Comparison of ENCODE assay signal across 16 mouse cellular contexts in the genomic region with DNA sequence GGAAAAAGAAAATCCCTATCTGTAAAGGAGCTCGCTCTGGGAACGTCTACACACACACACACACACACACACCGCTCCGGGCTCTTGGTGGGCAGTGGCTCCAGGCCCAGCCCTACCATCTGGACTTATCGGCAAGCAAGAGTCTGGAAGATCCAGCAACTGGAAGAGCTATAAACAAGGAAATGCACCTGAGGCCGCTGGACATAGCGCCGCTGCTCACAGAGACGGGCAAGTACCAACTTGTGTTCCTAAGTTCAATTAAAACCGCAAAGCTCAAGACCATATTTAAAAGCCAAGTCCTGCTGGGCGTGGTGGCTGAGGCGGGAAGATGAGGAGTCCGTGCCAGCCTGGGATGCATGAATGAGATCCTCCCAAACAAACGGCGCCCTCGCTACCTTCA. TPM values are rescaled to one million over a fixed set of nuclear protein-coding genes. Genes with fewer than 3 reads are reported as not detected.
DNase-seq lines count a peak whose midpoint lies in the region; ATAC-seq lines count a peak whose summit lies in the region.
"Had no signal": no experiment of that assay in that cellular context is flagged by ENCODE, and none has a peak within 500 bp of the region (broad histone marks: within the 10 kb centered on the region; RNA-seq: fewer than 3 reads in every experiment).

No protein-coding gene starts in this region.

- DNase-seq in urinary bladder, postnatal 14 days (ENCODE audit: low spot score), result peak; percentile 61
- DNase-seq in urinary bladder, adult 2 months (ENCODE audit: low spot score), result no peak
- DNase-seq in embryonic facial prominence, embryonic 10.5 days (ENCODE audit: low spot score), result no peak
- DNase-seq in spleen, postnatal 14 days (ENCODE audit: low spot score in 2 of 2), result no peak
- no peak for DNase-seq in ovary, adult 18-20 months (ENCODE audit: low spot score)
- no peak for DNase-seq in layer of hippocampus, postnatal 10 days (ENCODE audit: low spot score in 2 of 2)
- DNase-seq: adrenal gland, postnatal 10 days; gastrocnemius, postnatal 10 days; liver, embryonic 13.5 days; lung, postnatal 10 days; right cerebral cortex, postnatal 14 days had no signal

- no peaks in the 10 kb centered on the region for H3K36me3 ChIP-seq in hindbrain, embryonic 16.5 days (ENCODE audit: control insufficient read depth, insufficient read depth, low read length)
- H3K36me3 ChIP-seq in hindbrain, embryonic 13.5 days, result no peaks in the 10 kb centered on the region
- H3K36me3 ChIP-seq in embryonic facial prominence, embryonic 10.5 days (replicated peaks), result peaks cover 5% of the 10 kb centered on the region; the same call in 1 of the 2 replicates
- H3K36me3 ChIP-seq: forebrain, embryonic 15.5 days; heart, embryonic 12.5 days; liver, embryonic 13.5 days had no signal

- no peak overlapping the region for H3K27ac ChIP-seq in hindbrain, embryonic 16.5 days (ENCODE audit: low read depth, low read length)
- H3K27ac ChIP-seq in hindbrain, embryonic 13.5 days, result no peak overlapping the region
- peak overlapping the region; percentile 26; the same call in 1 of the 2 replicates for H3K27ac ChIP-seq in embryonic facial prominence, embryonic 10.5 days (replicated peaks)
- H3K27ac ChIP-seq: liver, embryonic 13.5 days had no signal

- no peak overlapping the region for H3K9ac ChIP-seq in hindbrain, embryonic 16.5 days (ENCODE audit: low read depth, low read length)
- H3K9ac ChIP-seq in hindbrain, embryonic 13.5 days, result no peak overlapping the region
- H3K9ac ChIP-seq: forebrain, embryonic 15.5 days; heart, embryonic 12.5 days; liver, embryonic 13.5 days had no signal

- peak; percentile 40; the same call in 1 of the 2 replicates for ATAC-seq in hindbrain, embryonic 16.5 days
- no peak for ATAC-seq in hindbrain, embryonic 13.5 days (ENCODE audit: low FRiP score)
- ATAC-seq: forebrain, embryonic 15.5 days had no signal

- WGBS in hindbrain, embryonic 16.5 days, result 80% methylated on average over 16 of the region's 16 CpGs
- WGBS in hindbrain, embryonic 13.5 days, result 89% methylated on average over 16 of the region's 16 CpGs
- WGBS in embryonic facial prominence, embryonic 10.5 days, result 91% methylated on average over 16 of the region's 16 CpGs

- H3K4me3 ChIP-seq in hindbrain, embryonic 16.5 days (ENCODE audit: low read length), result no peak overlapping the region
- no peak overlapping the region for H3K4me3 ChIP-seq in hindbrain, embryonic 13.5 days
- no peak overlapping the region for H3K4me3 ChIP-seq in embryonic facial prominence, embryonic 10.5 days
- H3K4me3 ChIP-seq: forebrain, embryonic 15.5 days; heart, embryonic 12.5 days; liver, embryonic 13.5 days had no signal

- H3K9me3 ChIP-seq in hindbrain, embryonic 16.5 days (ENCODE audit: control insufficient read depth, low read length), result no peaks in the 10 kb centered on the region
- no peaks in the 10 kb centered on the region for H3K9me3 ChIP-seq in hindbrain, embryonic 13.5 days
- no peaks in the 10 kb centered on the region for H3K9me3 ChIP-seq in embryonic facial prominence, embryonic 10.5 days
- H3K9me3 ChIP-seq: forebrain, embryonic 15.5 days; heart, embryonic 12.5 days; liver, embryonic 13.5 days had no signal

- H3K4me1 ChIP-seq in hindbrain, embryonic 16.5 days (ENCODE audit: control insufficient read depth, insufficient read depth, low read depth, low read length), result peaks cover 17% of the 10 kb centered on the region
- H3K4me1 ChIP-seq in hindbrain, embryonic 13.5 days (replicated peaks), result peaks cover 63% of the 10 kb centered on the region
- peaks cover 56% of the 10 kb centered on the region for H3K4me1 ChIP-seq in embryonic facial prominence, embryonic 10.5 days

- no peaks in the 10 kb centered on the region for H3K27me3 ChIP-seq in hindbrain, embryonic 16.5 days (replicated peaks; ENCODE audit: control insufficient read depth, insufficient read depth, low read length)
- H3K27me3 ChIP-seq in hindbrain, embryonic 13.5 days, result no peaks in the 10 kb centered on the region
- H3K27me3 ChIP-seq in embryonic facial prominence, embryonic 10.5 days (replicated peaks; ENCODE audit: low read depth, poor library complexity, severe bottlenecking), result no peaks in the 10 kb centered on the region
- H3K27me3 ChIP-seq: forebrain, embryonic 15.5 days; heart, embryonic 12.5 days; liver, embryonic 13.5 days had no signal

- no peak overlapping the region for H3K4me2 ChIP-seq in hindbrain, embryonic 16.5 days (ENCODE audit: low read length)
- H3K4me2 ChIP-seq in hindbrain, embryonic 13.5 days, result no peak overlapping the region
- H3K4me2 ChIP-seq: forebrain, embryonic 15.5 days; heart, embryonic 12.5 days; liver, embryonic 13.5 days had no signal

RNA-seq across cellular contexts. Expression of gene Cdc42bpb, which starts 16.8 kb away (rescaled TPM):
- polyA plus RNA-seq in hindbrain, embryonic 16.5 days (2015; fragmentation: Nextera tagmentation; extraction: Ambion mirVana), result 35.3 and 40.4 TPM in 2 replicates
- polyA plus RNA-seq in hindbrain, embryonic 13.5 days (2015; fragmentation: Nextera tagmentation; extraction: Ambion mirVana), result 35.0 and 36.5 TPM in 2 replicates
- 143 and 148 TPM in 2 replicates for polyA plus RNA-seq in urinary bladder, adult 2 months (2012; rRNA removed)
- polyA plus RNA-seq in embryonic facial prominence, embryonic 10.5 days (2016; fragmentation: Nextera tagmentation; extraction: Ambion mirVana), result 32.6 and 32.7 TPM in 2 replicates
- 100 to 1,000 TPM; 138 to 143 TPM for total RNA-seq in layer of hippocampus, postnatal 10 days (2021)

RNA-seq across cellular contexts. Expression of gene Lbhd2, which starts 45.9 kb away (rescaled TPM):
- 2.5 and 3.3 TPM in 2 replicates for polyA plus RNA-seq in hindbrain, embryonic 16.5 days (2015; fragmentation: Nextera tagmentation; extraction: Ambion mirVana)
- polyA plus RNA-seq in hindbrain, embryonic 13.5 days (2015; fragmentation: Nextera tagmentation; extraction: Ambion mirVana), result 0.26 and 0.52 TPM in 2 replicates
- polyA plus RNA-seq in urinary bladder, adult 2 months (2012; rRNA removed), result 0.10 TPM in 1 of 2 replicates, not detected in the other
- polyA plus RNA-seq in embryonic facial prominence, embryonic 10.5 days (2016; fragmentation: Nextera tagmentation; extraction: Ambion mirVana), result not detected in 2 replicates
- total RNA-seq in layer of hippocampus, postnatal 10 days (2021), result 1 to 10 TPM in 1 of 2 experiments, under 1 TPM in 1; 0.96 to 1.3 TPM
- total RNA-seq: hematopoietic stem cell, adult 5-6 weeks had no signal
- polyA plus RNA-seq: heart, embryonic 12.5 days; liver, embryonic 13.5 days had no signal

RNA-seq across cellular contexts. Expression of gene Exoc3l4, which starts 56.1 kb away (rescaled TPM):
- polyA plus RNA-seq in hindbrain, embryonic 16.5 days (2015; fragmentation: Nextera tagmentation; extraction: Ambion mirVana), result 2.6 and 2.7 TPM in 2 replicates
- 2.0 and 2.1 TPM in 2 replicates for polyA plus RNA-seq in hindbrain, embryonic 13.5 days (2015; fragmentation: Nextera tagmentation; extraction: Ambion mirVana)
- polyA plus RNA-seq in urinary bladder, adult 2 months (2012; rRNA removed), result 7.8 and 8.4 TPM in 2 replicates
- polyA plus RNA-seq in embryonic facial prominence, embryonic 10.5 days (2016; fragmentation: Nextera tagmentation; extraction: Ambion mirVana), result 5.7 and 7.0 TPM in 2 replicates
- 1 to 10 TPM in 1 of 2 experiments, under 1 TPM in 1; 0.41 to 1.1 TPM for total RNA-seq in layer of hippocampus, postnatal 10 days (2021)
